Mouse (Mus musculus): ENCODE data around the gene Coq7.
A peak's percentile ranks its signal among the peaks of the same experiment; 100 is the strongest.

Coq7 gene

DNA sequence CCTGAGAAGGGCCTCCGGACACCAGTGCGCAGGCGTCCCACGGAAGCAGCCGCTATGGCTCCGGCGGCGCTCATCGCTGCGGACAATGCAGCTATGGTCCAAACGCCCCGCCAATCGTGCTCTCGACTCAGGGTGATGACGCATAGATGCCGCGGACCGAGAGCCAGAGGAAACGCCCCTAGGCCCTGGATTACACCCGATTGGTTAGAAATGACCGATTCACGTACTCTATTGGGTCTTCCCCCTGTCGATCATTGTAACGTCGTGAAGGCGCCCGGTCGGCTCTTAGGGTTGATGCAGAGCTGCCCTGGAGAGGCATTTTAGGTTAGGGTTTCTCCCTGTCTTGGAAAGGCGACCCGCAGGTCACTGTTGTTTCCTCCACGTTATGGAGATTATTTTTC is at the start of gene Coq7:
Gene Coq7, minus strand, starts transcription at position 179 of the 401 bp plus-strand sequence.
- DNase-seq (ENCODE audit: low spot score) = peak; percentile 100

- no peak for DNase-seq (ENCODE audit: low spot score)
These were observed 46.8 kb upstream of the Coq7 start for GRCm38 (mm10) chr7:118579938-118580337.

DNA sequence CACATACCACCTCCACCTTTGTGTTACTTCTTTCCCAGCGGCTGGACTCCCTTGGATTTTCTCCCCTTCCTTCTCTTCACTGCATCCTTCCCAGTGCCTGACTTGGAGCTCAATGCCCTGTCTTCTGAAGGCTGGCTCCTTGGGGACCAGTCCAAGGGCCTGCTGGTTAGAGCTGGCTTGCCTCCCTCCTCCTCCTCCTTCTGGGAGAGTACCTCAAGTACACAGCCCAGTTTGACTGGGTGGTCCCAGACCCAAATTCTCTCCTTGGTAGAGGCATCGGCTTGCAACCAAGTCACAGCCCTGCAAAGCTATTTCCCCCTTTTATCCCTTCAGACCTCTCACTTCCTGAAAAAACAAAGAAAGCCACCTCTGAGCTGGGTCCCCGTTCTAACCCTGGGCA is 45.1 kb upstream of the Coq7 start:
- no peak for DNase-seq (ENCODE audit: low spot score)

GRCm38 (mm10) chr7:118572039-118572438 is 38.9 kb upstream of the Coq7 start:
- no peak for DNase-seq (ENCODE audit: low spot score)

GRCm38 (mm10) chr7:118571350-118571749 is 38.2 kb upstream of the Coq7 start:
- no peak for DNase-seq (ENCODE audit: low spot score)

- no peak for DNase-seq (ENCODE audit: low spot score)
These were observed 36.0 kb upstream of the Coq7 start for GRCm38 (mm10) chr7:118569121-118569543.

- DNase-seq (ENCODE audit: low spot score) = no peak
These were observed 21.1 kb upstream of the Coq7 start for GRCm38 (mm10) chr7:118554290-118554689.

DNA sequence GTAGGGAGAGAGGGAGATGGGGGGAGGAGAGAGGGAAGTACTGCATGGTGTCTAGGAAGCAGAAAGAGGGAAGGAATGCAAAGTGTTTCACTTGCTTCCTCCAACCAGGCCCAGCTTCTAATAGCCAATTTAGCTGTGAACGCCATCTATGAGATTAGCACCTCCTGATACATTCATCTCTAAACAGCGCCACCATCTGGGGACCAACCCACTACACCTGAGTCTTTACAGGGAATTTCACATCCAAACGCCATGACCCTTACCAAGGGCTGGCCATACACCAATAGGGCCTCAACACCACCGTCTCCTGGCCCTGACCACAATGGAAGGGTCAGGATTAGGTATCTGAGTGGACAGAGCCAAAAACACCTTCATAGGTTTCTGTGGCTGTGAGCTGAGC is 20.7 kb upstream of the Coq7 start:
- no peak for DNase-seq (ENCODE audit: low spot score)

DNA sequence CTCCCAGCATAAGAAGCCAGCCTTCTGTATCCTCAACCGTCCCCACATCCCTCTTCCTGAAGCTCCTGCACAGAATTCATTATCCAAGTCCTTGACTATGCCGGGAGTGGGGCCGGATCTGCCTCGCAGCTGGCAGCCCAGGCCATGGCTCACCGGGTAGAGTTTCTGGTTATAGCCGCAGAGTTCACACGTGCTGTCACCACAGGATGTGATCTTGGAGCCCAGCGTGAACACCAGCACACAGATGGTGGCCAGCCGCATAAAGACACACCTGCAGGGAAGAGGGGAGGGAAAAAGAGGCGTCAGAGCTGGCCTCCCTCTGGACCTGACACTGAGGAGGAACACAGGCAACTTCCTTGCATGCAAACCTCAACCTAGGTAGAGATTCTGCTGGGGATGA is 14.3 kb upstream of the Coq7 start:
- no peak for DNase-seq (ENCODE audit: low spot score)

- no peak for DNase-seq (ENCODE audit: low spot score)
These were observed 11.0 kb upstream of the Coq7 start for GRCm38 (mm10) chr7:118544128-118544527.

- no peak for DNase-seq (ENCODE audit: low spot score)
These were observed 1.9 kb upstream of the Coq7 start for GRCm38 (mm10) chr7:118535076-118535475.

DNA sequence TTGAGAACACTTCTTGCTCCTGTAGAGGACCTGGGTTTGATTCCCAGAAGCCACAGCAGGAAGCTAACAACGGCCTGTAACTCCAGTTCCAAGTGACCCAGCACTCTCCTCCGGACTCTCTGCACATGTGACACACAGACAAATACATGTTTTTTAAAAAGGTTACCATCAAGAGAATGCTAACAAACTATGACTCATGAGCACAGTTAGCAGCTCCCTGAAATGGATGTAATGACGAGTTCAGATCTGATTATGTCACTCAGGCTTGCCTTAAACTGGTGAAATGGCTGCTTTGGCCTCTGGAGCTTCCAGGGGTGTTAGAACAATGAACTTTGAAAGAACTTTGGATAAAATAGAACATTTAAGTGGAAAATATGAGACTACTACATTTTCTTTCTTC is 1.2 kb upstream of the Coq7 start:
- DNase-seq (ENCODE audit: low spot score) = no peak

- peak; percentile 97 for DNase-seq (ENCODE audit: low spot score)
These were observed 508 bp downstream of the Coq7 start for GRCm38 (mm10) chr7:118532519-118533177.

GRCm38 (mm10) chr7:118526967-118527366 is 6.2 kb downstream of the Coq7 start:
- no peak for DNase-seq (ENCODE audit: low spot score)

GRCm38 (mm10) chr7:118522077-118522476 is 11.1 kb downstream of the Coq7 start:
- DNase-seq (ENCODE audit: low spot score) = no peak

- no peak for DNase-seq (ENCODE audit: low spot score)
These were observed 13.5 kb downstream of the Coq7 start for GRCm38 (mm10) chr7:118519661-118520060.

GRCm38 (mm10) chr7:118518687-118519086 is 14.5 kb downstream of the Coq7 start:
- DNase-seq (ENCODE audit: low spot score) = peak; percentile 86

GRCm38 (mm10) chr7:118517819-118518218 is 15.3 kb downstream of the Coq7 start:
- DNase-seq (ENCODE audit: low spot score) = peak; percentile 69

DNA sequence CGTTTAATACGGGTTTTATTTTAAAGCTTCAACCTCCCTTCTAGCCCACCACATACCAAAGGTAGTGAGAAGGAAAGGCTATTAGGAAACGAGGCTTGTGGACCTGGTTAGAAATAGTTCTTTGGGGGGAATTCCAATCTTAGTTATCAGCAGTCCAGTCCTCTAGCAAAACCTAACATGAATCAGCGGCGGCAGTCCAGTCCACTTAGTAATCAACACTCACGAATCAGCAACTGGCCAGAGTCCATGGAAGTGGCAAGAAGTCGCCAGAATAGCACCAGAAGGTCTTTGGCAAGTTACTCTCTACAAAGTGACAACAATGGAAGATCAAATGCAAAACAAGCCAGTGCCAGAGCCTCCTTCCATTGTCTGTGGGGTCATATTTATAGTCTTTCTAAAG is 24.6 kb downstream of the Coq7 start:
- no peak for DNase-seq (ENCODE audit: low spot score)

DNA sequence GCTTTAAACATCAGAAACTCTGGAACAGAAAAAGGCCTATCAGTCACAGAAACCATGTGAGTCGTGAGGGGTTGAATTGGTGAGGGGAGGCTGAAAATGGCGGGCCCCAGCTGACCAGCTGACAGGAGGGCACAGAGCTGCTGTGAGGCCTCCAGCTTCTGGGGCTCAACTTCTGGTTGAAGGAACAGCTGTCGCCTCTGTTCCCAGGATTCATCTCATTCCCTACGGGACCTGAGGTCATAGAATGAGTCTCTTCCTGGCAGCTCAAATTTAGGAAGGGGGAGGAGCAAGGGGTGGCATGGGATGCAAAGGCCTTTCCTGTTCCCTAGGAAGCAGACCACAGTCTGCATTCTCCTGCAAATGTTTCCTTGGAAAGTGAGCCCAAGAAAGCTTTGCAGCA is 29.3 kb downstream of the Coq7 start:
- no peak for DNase-seq (ENCODE audit: low spot score)

GRCm38 (mm10) chr7:118502333-118502732 is 30.8 kb downstream of the Coq7 start:
- peak; percentile 21 for DNase-seq (ENCODE audit: low spot score)

DNA sequence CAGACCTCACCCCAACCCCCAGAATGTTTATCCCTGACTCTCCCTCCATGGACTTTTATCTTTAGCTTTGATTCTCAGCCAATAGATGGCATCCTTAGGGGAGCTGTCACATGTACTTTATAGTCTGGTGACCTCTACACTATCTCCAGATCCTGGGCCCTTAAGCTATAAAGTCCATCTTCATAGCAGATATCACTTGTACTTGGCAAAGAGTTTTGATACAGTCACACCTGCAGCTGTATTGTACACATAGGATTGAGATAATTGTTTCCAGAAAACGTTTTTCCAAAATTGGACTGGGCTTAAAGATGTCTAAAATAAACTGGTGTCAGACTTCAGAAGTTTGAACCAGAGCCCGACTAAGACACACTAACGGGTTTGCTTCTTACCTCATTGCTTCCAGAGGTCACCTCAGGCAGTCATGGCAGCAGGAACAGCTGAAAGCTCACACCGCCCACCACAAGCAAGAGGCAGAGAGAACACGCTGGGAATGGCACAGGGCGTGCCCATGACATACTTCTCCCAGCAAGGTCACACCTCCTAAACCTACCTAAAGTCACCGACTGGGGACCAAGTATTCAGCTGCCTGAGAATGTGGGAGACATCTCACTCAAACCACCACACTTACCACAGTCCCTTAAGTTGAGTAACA is 33.2 kb downstream of the Coq7 start:
- DNase-seq (ENCODE audit: low spot score) = no peak

- no peak for DNase-seq (ENCODE audit: low spot score)
These were observed 34.0 kb downstream of the Coq7 start for GRCm38 (mm10) chr7:118498984-118499783.

All from retina, embryonic 14.5 days (tissue).